Mouse (Mus musculus): ENCODE measurements around the gene Pik3c2a.

Gene Pik3c2a

GRCm38 (mm10) chr7:116443004-116443696 is at the start of gene Pik3c2a:
TSS of gene Pik3c2a (minus strand) at chr7:116443449.
- 1% methylated on average over 70 of the region's 72 CpGs for WGBS

GRCm38 (mm10) chr7:116491113-116491512 is 47.9 kb upstream of the Pik3c2a start:
- 56% methylated on average over 4 of the region's 4 CpGs for WGBS

GRCm38 (mm10) chr7:116485062-116485601 is 41.9 kb upstream of the Pik3c2a start:
- 86% methylated on average over 1 of the region's 1 CpGs for WGBS

- WGBS, result 72% methylated on average over 5 of the region's 5 CpGs
Observed at GRCm38 (mm10) chr7:116484213-116484612, 41.0 kb upstream of the Pik3c2a start.

GRCm38 (mm10) chr7:116483782-116484181 is 40.5 kb upstream of the Pik3c2a start:
- 69% methylated on average over 5 of the region's 5 CpGs for WGBS

GRCm38 (mm10) chr7:116483106-116483505 is 39.9 kb upstream of the Pik3c2a start:
- 63% methylated on average over 1 of the region's 1 CpGs for WGBS

DNA sequence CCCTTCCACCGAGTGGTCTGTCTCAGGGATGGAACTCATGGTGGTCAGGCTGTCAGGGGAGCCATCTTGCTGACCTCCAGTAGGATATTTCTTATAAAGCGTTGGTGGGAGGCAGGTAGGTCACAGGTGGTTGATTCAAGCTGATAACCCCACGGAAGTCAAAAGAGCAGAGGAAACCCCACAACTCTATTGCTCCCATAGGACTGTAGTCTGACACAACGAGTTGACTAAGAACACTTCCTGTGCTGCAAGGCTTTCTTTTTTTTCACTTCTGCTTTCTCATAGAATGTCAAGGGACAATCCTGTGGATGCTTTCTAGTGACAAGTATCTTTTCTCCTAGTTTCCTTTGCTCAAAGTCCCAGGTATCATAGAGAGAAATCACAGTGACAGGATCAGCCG is 33.0 kb upstream of the Pik3c2a start:
- 86% methylated on average over 5 of the region's 5 CpGs for WGBS

- 62% methylated on average over 8 of the region's 8 CpGs for WGBS
Observed at GRCm38 (mm10) chr7:116462114-116462513, 18.9 kb upstream of the Pik3c2a start.

- WGBS, result 26% methylated on average over 3 of the region's 3 CpGs
Observed at GRCm38 (mm10) chr7:116458985-116459441, 15.8 kb upstream of the Pik3c2a start.

DNA sequence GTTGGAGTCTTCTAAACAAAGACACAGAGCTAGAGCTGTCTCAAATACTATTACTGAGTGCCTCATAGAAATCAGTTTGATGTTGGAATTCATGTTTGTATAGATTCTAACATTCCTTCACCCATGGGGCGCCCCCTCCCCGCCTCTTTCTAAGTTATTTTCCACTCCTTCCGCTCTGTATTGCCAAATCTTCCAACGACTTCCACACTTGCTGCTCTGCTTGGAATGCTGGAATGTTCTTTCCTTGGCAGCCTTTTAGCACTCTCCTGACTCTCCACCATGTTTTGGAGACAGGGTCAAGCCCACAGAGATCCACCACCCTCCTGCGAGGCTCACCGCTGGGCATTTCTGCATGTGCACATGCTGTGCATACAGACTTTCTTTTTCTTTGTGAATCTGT is 14.1 kb upstream of the Pik3c2a start:
- 82% methylated on average over 6 of the region's 6 CpGs for WGBS

DNA sequence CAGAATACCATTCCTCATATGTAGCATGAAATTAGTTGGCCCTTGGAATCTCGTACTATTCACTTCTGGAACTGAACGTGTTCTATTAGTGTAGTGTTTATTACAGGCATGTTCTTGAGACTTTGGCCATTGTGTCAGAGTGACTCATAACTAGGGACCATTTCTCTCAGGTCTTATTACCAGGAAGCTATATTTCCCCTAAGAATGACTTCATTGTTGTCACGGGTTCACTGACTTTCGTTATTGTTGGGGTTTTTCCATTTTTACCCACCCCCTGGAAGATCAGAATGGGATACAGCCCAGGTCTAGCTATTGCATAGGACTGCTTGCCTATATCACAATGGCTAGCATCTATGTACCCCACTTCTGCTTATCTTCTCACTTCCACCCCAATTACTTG is 13.7 kb upstream of the Pik3c2a start:
- 84% methylated on average over 4 of the region's 4 CpGs for WGBS

DNA sequence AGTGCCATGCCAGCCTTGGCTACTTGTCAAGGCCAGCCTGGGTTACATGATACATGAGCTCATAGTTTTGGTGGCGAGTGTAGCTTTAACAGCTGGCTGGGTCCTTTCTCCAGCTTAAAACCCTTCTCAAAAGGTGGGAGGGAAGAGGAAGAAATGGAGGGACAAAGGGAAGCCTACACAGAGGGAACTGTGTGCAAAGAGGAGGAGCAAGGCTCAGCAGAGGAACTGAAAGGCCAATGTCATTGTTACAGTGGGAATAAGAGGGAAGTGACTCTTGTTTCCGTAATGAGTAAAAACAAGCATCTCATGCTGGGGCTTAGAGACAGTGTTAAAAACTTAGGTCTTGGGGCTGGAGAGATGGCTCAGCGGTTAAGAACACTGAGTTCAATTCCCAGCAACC is 3.4 kb upstream of the Pik3c2a start:
- WGBS, result 72% methylated on average over 3 of the region's 3 CpGs

DNA sequence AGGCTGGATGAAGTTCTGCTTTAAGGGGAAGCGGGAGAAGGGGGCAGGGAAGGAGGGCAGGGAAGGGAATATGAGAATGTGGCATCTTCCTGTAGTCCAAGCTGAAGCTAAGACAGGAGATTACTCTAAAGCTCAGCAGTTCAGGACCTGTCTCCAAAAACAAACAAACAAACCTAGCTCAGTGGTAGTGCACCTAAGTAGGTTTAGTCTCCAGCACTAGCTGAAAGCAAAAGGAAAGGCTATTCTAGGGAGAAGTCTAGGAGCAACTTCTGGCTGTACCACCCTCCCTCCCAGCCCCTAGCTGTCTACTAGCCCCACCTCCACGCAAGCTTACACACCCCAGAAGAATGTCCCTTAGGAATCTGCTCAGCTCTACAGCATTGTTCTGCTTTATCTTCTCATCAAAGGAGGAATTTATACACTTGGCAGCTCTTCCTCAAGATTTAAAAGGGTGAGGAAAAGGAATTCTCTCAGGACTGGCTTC is 1.1 kb upstream of the Pik3c2a start:
- 11% methylated on average over 2 of the region's 2 CpGs for WGBS

GRCm38 (mm10) chr7:116443697-116444325 is 562 bp upstream of the Pik3c2a start:
- under 1% methylated on average over 38 of the region's 38 CpGs for WGBS

DNA sequence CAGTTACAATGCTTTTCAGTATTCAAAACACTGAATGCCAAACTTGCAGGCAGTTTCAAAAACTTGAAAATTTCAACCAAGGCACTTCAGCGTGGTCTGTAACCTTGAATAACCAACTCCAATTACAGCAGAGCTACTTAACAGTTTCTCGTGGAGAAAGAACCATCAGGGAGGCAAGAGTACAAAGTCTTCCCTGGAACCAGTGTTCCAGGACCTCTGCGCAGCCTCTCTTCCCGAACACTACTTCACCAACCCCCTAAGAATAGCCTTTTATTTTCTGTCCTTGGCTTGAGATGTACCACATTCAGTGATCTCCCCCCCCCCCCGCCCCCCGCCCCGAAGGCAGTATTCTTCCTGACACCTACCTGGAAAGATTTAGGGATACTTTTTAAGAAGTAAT is 1.0 kb downstream of the Pik3c2a start:
- WGBS, result 7% methylated on average over 7 of the region's 7 CpGs

GRCm38 (mm10) chr7:116441346-116441745 is 1.9 kb downstream of the Pik3c2a start:
- 42% methylated on average over 1 of the region's 1 CpGs for WGBS

GRCm38 (mm10) chr7:116431661-116432060 is 11.6 kb downstream of the Pik3c2a start:
- WGBS, result 88% methylated on average over 3 of the region's 3 CpGs

DNA sequence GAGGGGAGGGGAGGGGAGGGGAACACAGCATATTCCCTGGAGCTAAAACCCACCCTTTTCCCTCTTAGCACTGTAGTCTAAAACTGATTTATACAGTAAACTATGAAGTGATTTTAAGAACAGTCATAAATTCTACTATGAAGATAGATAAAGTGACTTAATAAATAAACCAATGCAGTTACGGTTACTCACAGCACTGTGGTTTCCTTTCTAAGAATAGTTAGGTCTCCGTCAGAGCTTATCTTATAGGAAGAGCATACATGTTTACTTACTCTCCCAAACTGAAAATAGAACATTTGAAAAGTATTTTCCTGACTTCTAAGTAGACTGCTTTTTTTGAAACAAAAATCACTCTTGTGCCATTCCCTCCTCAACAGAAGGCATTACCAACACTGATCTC is 12.3 kb downstream of the Pik3c2a start:
- WGBS, result 59% methylated on average over 2 of the region's 2 CpGs

- WGBS, result 72% methylated on average over 6 of the region's 6 CpGs
Observed at GRCm38 (mm10) chr7:116425771-116426170, 17.5 kb downstream of the Pik3c2a start.

DNA sequence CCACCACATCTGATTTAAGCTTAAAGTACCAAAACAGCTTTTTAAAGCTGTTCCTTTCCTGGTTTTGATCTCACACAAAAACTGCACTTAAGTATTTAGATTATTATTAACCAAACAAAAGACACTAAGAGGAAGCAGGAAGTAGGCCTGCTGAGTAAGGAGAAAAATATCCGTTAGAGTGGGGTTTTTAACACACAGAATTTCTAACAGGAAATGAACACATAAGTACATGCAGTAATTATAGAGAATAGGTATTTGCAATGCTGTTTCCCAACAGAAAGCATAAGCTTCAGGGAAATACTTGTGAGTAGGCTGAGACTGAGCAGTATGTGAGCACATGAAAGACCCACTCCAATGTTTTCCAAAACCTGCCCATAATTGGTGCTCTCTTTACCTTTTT is 33.8 kb downstream of the Pik3c2a start:
- 40% methylated on average over 1 of the region's 1 CpGs for WGBS

DNA sequence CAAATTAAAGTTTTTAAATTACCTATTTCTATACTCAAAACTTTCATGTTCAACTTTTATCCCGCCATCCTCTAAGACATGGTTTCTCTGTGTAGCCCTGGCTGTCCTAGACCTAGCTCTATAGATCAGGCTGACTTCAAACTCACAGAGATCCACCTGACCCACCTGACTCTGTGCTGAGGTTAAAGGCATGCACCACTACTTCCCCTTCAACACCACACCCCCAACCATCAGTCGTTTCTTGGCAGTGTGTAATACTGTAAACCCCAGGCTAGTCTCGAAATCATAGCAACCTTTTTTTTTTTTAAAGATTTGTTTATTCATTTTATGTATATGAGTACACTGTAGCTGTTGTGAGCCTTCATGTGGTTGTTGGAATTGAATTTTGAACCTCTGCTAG is 50.9 kb downstream of the Pik3c2a start:
- WGBS, result 80% methylated on average over 3 of the region's 3 CpGs

GRCm38 (mm10) chr7:116387389-116387788 is 55.9 kb downstream of the Pik3c2a start:
- WGBS, result 86% methylated on average over 2 of the region's 2 CpGs

DNA sequence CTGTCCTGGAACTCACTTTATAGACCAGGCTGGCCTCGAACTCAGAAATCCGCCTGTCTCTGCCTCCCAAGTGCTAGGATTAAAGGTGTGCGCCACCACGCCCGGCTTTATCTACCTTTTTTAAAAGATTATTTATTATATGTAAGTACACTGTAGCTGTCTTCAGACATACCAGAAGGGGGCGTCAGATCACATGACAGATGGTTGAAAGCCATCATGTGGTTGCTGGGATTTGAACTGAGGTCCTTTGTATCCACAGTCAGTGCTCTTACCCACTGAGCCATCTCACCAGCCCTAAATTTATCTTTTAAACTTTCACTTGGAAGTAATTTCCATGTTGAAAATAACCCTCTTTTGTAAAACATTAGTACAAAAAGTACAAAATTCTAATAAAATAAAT is 64.1 kb downstream of the Pik3c2a start:
- 94% methylated on average over 6 of the region's 6 CpGs for WGBS

All from cerebral cortex, adult 2 months (tissue).